Mouse (Mus musculus): ENCODE data around the gene Rnf126. TPM values are rescaled to one million over a fixed set of nuclear protein-coding genes. Genes with fewer than 3 reads are reported as not detected.

The Rnf126 gene
- total RNA-seq, 2 experiments from 2014 or later: 22.0 to 23.1 TPM

Other genes with a start within 250 kb of the Rnf126 start
- gene Plpp2, start 233.2 kb downstream of the Rnf126 start, total RNA-seq (2021): 1 to 10 TPM; 4.1 to 4.8 TPM
- 10 to 100 TPM; 14.4 to 19.0 TPM for gene Mier2, start 211.8 kb downstream of the Rnf126 start, total RNA-seq (2021)
- gene Theg, start 179.6 kb downstream of the Rnf126 start, total RNA-seq (2021): not detected
- under 1 TPM in 1 of 2 experiments, not detected in 1; 0.10 TPM for gene C2cd4c, start 152.9 kb downstream of the Rnf126 start, total RNA-seq (2021)
- 1 to 10 TPM; 1.3 to 1.5 TPM for gene Shc2, start 129.0 kb downstream of the Rnf126 start, total RNA-seq (2021)
- not detected for gene Odf3l2, start 121.2 kb downstream of the Rnf126 start, total RNA-seq (2021)
- under 1 TPM in 1 of 2 experiments, not detected in 1; 0.21 TPM for gene Madcam1, start 102.4 kb downstream of the Rnf126 start, total RNA-seq (2021)
- 10 to 100 TPM; 15.5 to 18.0 TPM for gene Tpgs1, start 97.6 kb downstream of the Rnf126 start, total RNA-seq (2021)
- 100 to 1,000 TPM; 213 to 227 TPM for gene Cdc34, start 84.8 kb downstream of the Rnf126 start, total RNA-seq (2021)
- gene Gzmm, start 77.9 kb downstream of the Rnf126 start, total RNA-seq (2021): 1 to 10 TPM; 7.2 to 7.9 TPM
- 1,000 to 10,000 TPM; 1,459 to 1,479 TPM for gene Bsg, start 62.5 kb downstream of the Rnf126 start, total RNA-seq (2021)
- gene Hcn2, start 50.3 kb downstream of the Rnf126 start, total RNA-seq (2021): 10 to 100 TPM; 14.8 to 15.1 TPM
- 10 to 100 TPM; 46.3 to 49.5 TPM for gene Polrmt, start 20.4 kb downstream of the Rnf126 start, total RNA-seq (2021)
- not detected for gene Fgf22, start 11.9 kb downstream of the Rnf126 start, total RNA-seq (2021)
- gene Fstl3, start 10.3 kb upstream of the Rnf126 start, total RNA-seq (2021): 1 to 10 TPM; 3.5 to 4.5 TPM
- gene Prss57, start 24.0 kb upstream of the Rnf126 start, total RNA-seq (2021): not detected
- 10 to 100 TPM; 44.3 to 45.7 TPM for gene Palm, start 26.6 kb upstream of the Rnf126 start, total RNA-seq (2021)
- under 1 TPM; 0.42 to 0.67 TPM for gene Misp, start 54.0 kb upstream of the Rnf126 start, total RNA-seq (2021)
- gene Ptbp1, start 87.5 kb upstream of the Rnf126 start, total RNA-seq (2021): 10 to 100 TPM; 35.8 to 39.9 TPM
- gene Prtn3, start 107.5 kb upstream of the Rnf126 start, total RNA-seq (2021): not detected
- under 1 TPM; 0.12 to 0.18 TPM for gene Plppr3, start 107.7 kb upstream of the Rnf126 start, total RNA-seq (2021)
- gene Elane, start 119.3 kb upstream of the Rnf126 start, total RNA-seq (2021): not detected
- gene Cfd, start 123.9 kb upstream of the Rnf126 start, total RNA-seq (2021): 100 to 1,000 TPM in 1 of 2 experiments, 10 to 100 TPM in 1; 49.7 to 435 TPM
- 10 to 100 TPM; 50.4 to 56.7 TPM for gene Med16, start 142.0 kb upstream of the Rnf126 start, total RNA-seq (2021)
- not detected for gene Gm26602, start 143.9 kb upstream of the Rnf126 start, total RNA-seq (2021)
- under 1 TPM; 0.17 to 0.46 TPM for gene Kiss1r, start 150.0 kb upstream of the Rnf126 start, total RNA-seq (2021)
- 10 to 100 TPM; 75.3 to 78.2 TPM for gene R3hdm4, start 154.3 kb upstream of the Rnf126 start, total RNA-seq (2021)
- gene Arid3a, start 160.1 kb upstream of the Rnf126 start, total RNA-seq (2021): 1 to 10 TPM; 1.0 to 1.1 TPM
- 10 to 100 TPM; 33.1 to 33.6 TPM for gene Wdr18, start 193.2 kb upstream of the Rnf126 start, total RNA-seq (2021)
- under 1 TPM; 0.57 to 0.67 TPM for gene Grin3b, start 203.8 kb upstream of the Rnf126 start, total RNA-seq (2021)
- 100 to 1,000 TPM; 120 TPM for gene Tmem259, start 217.4 kb upstream of the Rnf126 start, total RNA-seq (2021)
- 10 to 100 TPM; 28.3 to 32.6 TPM for gene Cnn2, start 221.6 kb upstream of the Rnf126 start, total RNA-seq (2021)
- gene Abca7, start 229.5 kb upstream of the Rnf126 start, total RNA-seq (2021): 1 to 10 TPM; 6.5 to 7.6 TPM
- 1 to 10 TPM; 3.1 to 8.7 TPM for gene Arhgap45, start 249.7 kb upstream of the Rnf126 start, total RNA-seq (2021)

Data from heart, adult 18-20 months (tissue).